Mouse (Mus musculus) liver, embryonic 16.5 days (tissue): ENCODE data around the gene Kcnj10. TPM values are rescaled to one million over a fixed set of nuclear protein-coding genes. Genes with fewer than 3 reads are reported as not detected.

Experiments
- ATAC-seq: fragments of 200-750 bp; cut with Nextera tagmentation; 2 replicates; pipeline ENCODE4 v1.8.0; 2017; ENCODE audit warnings: low read depth, mild to moderate bottlenecking, moderate number of reproducible peaks, moderate library complexity
- H3K27ac ChIP-seq: fragments of 300-500 bp; sonication (generic); 2 replicates; pipeline ENCODE4 v1.5.1; 2014; ENCODE audit warnings: mild to moderate bottlenecking, low read length
- H3K27me3 ChIP-seq: fragments of 300-500 bp; sonication (generic); 2 replicates; pipeline ENCODE4 v1.6.1; 2014; ENCODE audit warnings: low read depth, low read length, mixed read lengths; ENCODE audit not compliant: control insufficient read depth, insufficient read depth
- H3K36me3 ChIP-seq: fragments of 300-500 bp; sonication (generic); 2 replicates; pipeline ENCODE4 v1.6.1; 2014; ENCODE audit warnings: mild to moderate bottlenecking; ENCODE audit not compliant: control insufficient read depth, insufficient read depth
- H3K4me1 ChIP-seq: fragments of 300-500 bp; sonication (generic); 2 replicates; pipeline ENCODE4 v1.6.1; 2014; ENCODE audit warnings: low read depth, low read length, mixed read lengths; ENCODE audit not compliant: control insufficient read depth
- H3K4me2 ChIP-seq: fragments of 300-500 bp; sonication (generic); 2 replicates; pipeline ENCODE4 v1.6.1; 2014; ENCODE audit warnings: low read depth, low read length, mixed read lengths
- H3K4me3 ChIP-seq: fragments of 300-500 bp; sonication (generic); 2 replicates; pipeline ENCODE4 v1.5.1; 2014; ENCODE audit warnings: low read depth, mild to moderate bottlenecking, low read length
- H3K9ac ChIP-seq: fragments of 300-500 bp; sonication (generic); 2 replicates; pipeline ENCODE4 v1.6.1; 2014; ENCODE audit warnings: low read depth, low read length
- H3K9me3 ChIP-seq: fragments of 300-500 bp; sonication (generic); replicated peaks from 2 replicates; pipeline ENCODE4 v1.6.1; 2016; ENCODE audit warnings: low read length; ENCODE audit not compliant: control insufficient read depth
- WGBS: fragments of 180-500 bp; shearing (Covaris S2); extraction: QIAGEN DNeasy Blood & Tissue Kit; methylation state at CpG from one replicate; pipeline ENCODE4 v1.1.7; 2014; ENCODE audit not compliant: insufficient replicate concordance; 5-methylcytosine and 5-hydroxymethylcytosine counted together
- polyA plus RNA-seq: library from polyadenylated mRNA; unstranded; fragments of >200 nt; fragmentation: Nextera tagmentation; extraction: Ambion mirVana; gene quantifications from 2 replicates; pipeline ENCODE4 v1.2.1, GENCODE M21; 2015

The Kcnj10 gene
- polyA plus RNA-seq, 1 experiment from 2014 or later: 0.07 TPM

- no peak overlapping the region for H3K27ac ChIP-seq
- ATAC-seq: 0 out of 2 replicates have a peak, but pooled peaks have one; percentile 28
- peak overlapping the region; percentile 44 for H3K4me2 ChIP-seq
- WGBS: 30% methylated on average over 23 of the region's 23 CpGs
- H3K36me3 ChIP-seq: no peaks in the 10 kb centered on the region
- H3K9me3 ChIP-seq: no peaks in the 10 kb centered on the region
- H3K4me1 ChIP-seq: peaks cover 8% of the 10 kb centered on the region
- H3K9ac ChIP-seq: no peak overlapping the region
- H3K4me3 ChIP-seq: peak overlapping the region; percentile 19; the same call in 1 of the 2 replicates
- H3K27me3 ChIP-seq: no peaks in the 10 kb centered on the region; the same call in 1 of the 2 replicates
Measured at GRCm38 (mm10) chr1:172368768-172369418, 27.9 kb downstream of the Kcnj10 start.

- peak within 1 kb of the TSS; percentile 90 for H3K9ac ChIP-seq
- under 1% methylated on average over 39 of the region's 39 CpGs for WGBS
- no peaks in the 10 kb centered on the region for H3K36me3 ChIP-seq
- H3K4me1 ChIP-seq: peaks cover 17% of the 10 kb centered on the region
- no peaks in the 10 kb centered on the region for H3K27me3 ChIP-seq
- H3K4me2 ChIP-seq: peak within 1 kb of the TSS; percentile 95
- ATAC-seq: peak; percentile 99
- H3K9me3 ChIP-seq: no peaks in the 10 kb centered on the region
- H3K4me3 ChIP-seq: peak within 1 kb of the TSS; percentile 98
- peak within 1 kb of the TSS; percentile 90 for H3K27ac ChIP-seq
Measured at GRCm38 (mm10) chr1:172376198-172376667, 35.2 kb downstream of the Kcnj10 start, which contains the start of gene Pigm. Gene Pigm (plus strand): TSS chr1:172376546.

- under 1% methylated on average over 62 of the region's 62 CpGs for WGBS
- peak; percentile 33 for ATAC-seq
- H3K36me3 ChIP-seq: no peaks in the 10 kb centered on the region
- peak overlapping the region; percentile 66 for H3K27ac ChIP-seq
- H3K4me2 ChIP-seq: peak overlapping the region; percentile 95
- no peaks in the 10 kb centered on the region for H3K9me3 ChIP-seq
- H3K4me3 ChIP-seq: peak overlapping the region; percentile 98
- no peaks in the 10 kb centered on the region for H3K27me3 ChIP-seq
- peak overlapping the region; percentile 90 for H3K9ac ChIP-seq
- peaks cover 17% of the 10 kb centered on the region for H3K4me1 ChIP-seq
Measured at GRCm38 (mm10) chr1:172376758-172377458, 35.9 kb downstream of the Kcnj10 start.

- Histone ChIP-seq H3K4me3 (no peak overlapping the region), H3K4me1 (peaks cover 17% of the 10 kb centered on the region), H3K4me2 (no peak overlapping the region), H3K9ac (no peak overlapping the region), H3K27ac (no peak overlapping the region), H3K9me3 (no peaks in the 10 kb centered on the region), H3K36me3 (no peaks in the 10 kb centered on the region), H3K27me3 (no peaks in the 10 kb centered on the region)
- no peak for ATAC-seq
- WGBS: 80% methylated on average over 10 of the region's 10 CpGs
Measured at GRCm38 (mm10) chr1:172380066-172380465, 39.1 kb downstream of the Kcnj10 start.

GRCm38 (mm10) chr1:172382090-172382489 lies 41.1 kb downstream of the Kcnj10 start:
- H3K4me2 ChIP-seq: no peak overlapping the region
- 84% methylated on average over 1 of the region's 1 CpGs for WGBS
- peaks cover 12% of the 10 kb centered on the region for H3K4me1 ChIP-seq
- H3K27ac ChIP-seq: no peak overlapping the region
- H3K27me3 ChIP-seq: no peaks in the 10 kb centered on the region
- no peak overlapping the region for H3K9ac ChIP-seq
- H3K36me3 ChIP-seq: no peaks in the 10 kb centered on the region
- H3K9me3 ChIP-seq: no peaks in the 10 kb centered on the region
- no peak for ATAC-seq
- H3K4me3 ChIP-seq: no peak overlapping the region

GRCm38 (mm10) chr1:172387246-172387645 lies 46.2 kb downstream of the Kcnj10 start:
- no peak overlapping the region for H3K9ac ChIP-seq
- 75% methylated on average over 5 of the region's 5 CpGs for WGBS
- no peaks in the 10 kb centered on the region for H3K36me3 ChIP-seq
- no peak for ATAC-seq
- H3K27ac ChIP-seq: no peak overlapping the region
- no peaks in the 10 kb centered on the region for H3K4me1 ChIP-seq
- H3K27me3 ChIP-seq: no peaks in the 10 kb centered on the region
- no peaks in the 10 kb centered on the region for H3K9me3 ChIP-seq
- H3K4me3 ChIP-seq: no peak overlapping the region
- H3K4me2 ChIP-seq: no peak overlapping the region

- H3K36me3 ChIP-seq: no peaks in the 10 kb centered on the region
- H3K9ac ChIP-seq: no peak overlapping the region
- WGBS: 25% methylated on average over 1 of the region's 1 CpGs
- no peak overlapping the region for H3K4me3 ChIP-seq
- no peak for ATAC-seq
- no peak overlapping the region for H3K27ac ChIP-seq
- no peaks in the 10 kb centered on the region for H3K9me3 ChIP-seq
- no peaks in the 10 kb centered on the region for H3K27me3 ChIP-seq
- H3K4me2 ChIP-seq: no peak overlapping the region
- H3K4me1 ChIP-seq: no peaks in the 10 kb centered on the region
Measured at GRCm38 (mm10) chr1:172390769-172391168, 49.8 kb downstream of the Kcnj10 start.

GRCm38 (mm10) chr1:172391807-172392581 lies 51.0 kb downstream of the Kcnj10 start:
- no peak for ATAC-seq
- no peak overlapping the region for H3K4me3 ChIP-seq
- no peak overlapping the region for H3K4me2 ChIP-seq
- H3K27me3 ChIP-seq: no peaks in the 10 kb centered on the region
- no peak overlapping the region for H3K9ac ChIP-seq
- H3K27ac ChIP-seq: no peak overlapping the region
- no peaks in the 10 kb centered on the region for H3K9me3 ChIP-seq
- H3K4me1 ChIP-seq: no peaks in the 10 kb centered on the region
- 43% methylated on average over 20 of the region's 20 CpGs for WGBS
- H3K36me3 ChIP-seq: no peaks in the 10 kb centered on the region
